Mouse (Mus musculus): ENCODE results near the gene Polr2f.

- TF ChIP-seq CTCF (IDR thresholded peaks at IDR 0.05; ENCODE audit: extremely low read depth, insufficient read length, insufficient replicate concordance, low read depth, low read length) (no peak), POLR2A (IDR thresholded peaks at IDR 0.05; ENCODE audit: low read depth, low read length) (no peak)
Observed at GRCm38 (mm10) chr15:79095483-79095882, 45.3 kb upstream of the Polr2f start.
